Mouse (Mus musculus) hindbrain, embryonic 14.5 days (tissue): Measurements from ENCODE around the gene Dgkg. TPM values are rescaled to one million over a fixed set of nuclear protein-coding genes. Genes with fewer than 3 reads are reported as not detected.

Experiments
- ATAC-seq: fragments of 200-750 bp; cut with Nextera tagmentation; 2 replicates; pipeline ENCODE4 v1.8.0; 2017; ENCODE audit warnings: moderate number of reproducible peaks, mild to moderate bottlenecking, moderate TSS enrichment, moderate library complexity; ENCODE audit not compliant: low FRiP score
- DNase-seq: peaks from one replicate; pipeline ENCODE4 v3.0.0-alpha.2; 2015; ENCODE audit warnings: low spot score
- H3K27ac ChIP-seq: fragments of 300-500 bp; sonication (generic); 2 replicates; pipeline ENCODE4 v1.5.1; 2014; ENCODE audit warnings: mild to moderate bottlenecking, moderate library complexity
- H3K27me3 ChIP-seq: fragments of 300-500 bp; sonication (generic); 2 replicates; pipeline ENCODE4 v1.6.1; 2014; ENCODE audit warnings: mild to moderate bottlenecking, low read length, mixed read lengths; ENCODE audit not compliant: control insufficient read depth, insufficient read depth
- H3K36me3 ChIP-seq: fragments of 300-500 bp; sonication (generic); replicated peaks from 2 replicates; pipeline ENCODE4 v1.6.1; 2014; ENCODE audit not compliant: control insufficient read depth, insufficient read depth
- H3K4me1 ChIP-seq: fragments of 300-500 bp; sonication (generic); replicated peaks from 2 replicates; pipeline ENCODE4 v1.6.1; 2014; ENCODE audit warnings: antibody characterized with exemption, low read length, mixed read lengths; ENCODE audit not compliant: control insufficient read depth, insufficient read depth
- H3K4me2 ChIP-seq: fragments of 300-500 bp; sonication (generic); replicated peaks from 2 replicates; pipeline ENCODE4 v1.6.1; 2014; ENCODE audit warnings: mild to moderate bottlenecking, moderate library complexity
- H3K4me3 ChIP-seq: fragments of 300-500 bp; sonication (generic); replicated peaks from 2 replicates; pipeline ENCODE4 v1.5.1; 2014; ENCODE audit warnings: mild to moderate bottlenecking, low read length
- H3K9ac ChIP-seq: fragments of 300-500 bp; sonication (generic); 2 replicates; pipeline ENCODE4 v1.6.1; 2014
- H3K9me3 ChIP-seq: fragments of 300-500 bp; sonication (generic); 2 replicates; pipeline ENCODE4 v1.6.1; 2016; ENCODE audit warnings: low read length; ENCODE audit not compliant: control insufficient read depth
- WGBS: fragments of 180-500 bp; shearing (Covaris S2); extraction: QIAGEN DNeasy Blood & Tissue Kit; methylation state at CpG from one replicate; pipeline ENCODE4 v1.1.7; 2014; 5-methylcytosine and 5-hydroxymethylcytosine counted together
- polyA plus RNA-seq: library from polyadenylated mRNA; unstranded; fragments of >200 nt; fragmentation: Nextera tagmentation; extraction: Ambion mirVana; gene quantifications from 2 replicates; pipeline ENCODE4 v1.2.1, GENCODE M21; 2014

The Dgkg gene
- polyA plus RNA-seq, 1 experiment from 2014 or later = 2.8 TPM

GRCm38 (mm10) chr16:22654477-22654835 lies 2.6 kb downstream of the Dgkg start:
- H3K4me2 ChIP-seq = no peak overlapping the region
- no peak overlapping the region for H3K9ac ChIP-seq
- no peaks in the 10 kb centered on the region for H3K4me1 ChIP-seq
- H3K27ac ChIP-seq = no peak overlapping the region
- peaks cover 41% of the 10 kb centered on the region for H3K27me3 ChIP-seq
- 76% methylated on average over 2 of the region's 2 CpGs for whole genome bisulfite sequencing
- DNase-seq (no peak), ATAC-seq (no peak)
- H3K4me3 ChIP-seq = no peak overlapping the region
- H3K9me3 ChIP-seq = no peaks in the 10 kb centered on the region
- no peaks in the 10 kb centered on the region for H3K36me3 ChIP-seq

- DNase-seq (no peak), ATAC-seq (no peak)
- Histone ChIP-seq H3K9ac (no peak overlapping the region), H3K36me3 (no peaks in the 10 kb centered on the region), H3K4me2 (no peak overlapping the region), H3K4me3 (no peak overlapping the region), H3K27ac (no peak overlapping the region), H3K9me3 (no peaks in the 10 kb centered on the region), H3K4me1 (no peaks in the 10 kb centered on the region), H3K27me3 (peaks cover 40% of the 10 kb centered on the region)
- 90% methylated on average over 11 of the region's 11 CpGs for WGBS
Observed at GRCm38 (mm10) chr16:22653817-22654476, 3.1 kb downstream of the Dgkg start.

GRCm38 (mm10) chr16:22651244-22651643 lies 5.8 kb downstream of the Dgkg start:
- Histone ChIP-seq H3K27ac (no peak overlapping the region), H3K4me2 (no peak overlapping the region), H3K4me3 (no peak overlapping the region), H3K9ac (no peak overlapping the region), H3K9me3 (no peaks in the 10 kb centered on the region), H3K36me3 (no peaks in the 10 kb centered on the region), H3K4me1 (no peaks in the 10 kb centered on the region), H3K27me3 (peaks cover 13% of the 10 kb centered on the region)
- DNase-seq (no peak), ATAC-seq (no peak)
- 66% methylated on average over 3 of the region's 3 CpGs for WGBS

GRCm38 (mm10) chr16:22645256-22645655 lies 11.8 kb downstream of the Dgkg start:
- H3K4me1 ChIP-seq = no peaks in the 10 kb centered on the region
- 96% methylated on average over 1 of the region's 1 CpGs for WGBS
- no peak overlapping the region for H3K4me3 ChIP-seq
- H3K9ac ChIP-seq = no peak overlapping the region
- no peak overlapping the region for H3K27ac ChIP-seq
- no peaks in the 10 kb centered on the region for H3K27me3 ChIP-seq
- DNase-seq (no peak), ATAC-seq (no peak)
- no peaks in the 10 kb centered on the region for H3K9me3 ChIP-seq
- H3K4me2 ChIP-seq = no peak overlapping the region
- H3K36me3 ChIP-seq = no peaks in the 10 kb centered on the region

- DNase-seq = no peak
- Histone ChIP-seq H3K27ac (no peak overlapping the region), H3K9me3 (no peaks in the 10 kb centered on the region), H3K9ac (no peak overlapping the region), H3K36me3 (no peaks in the 10 kb centered on the region), H3K4me2 (no peak overlapping the region), H3K4me1 (no peaks in the 10 kb centered on the region), H3K4me3 (no peak overlapping the region), H3K27me3 (no peaks in the 10 kb centered on the region)
- no peak for ATAC-seq
- WGBS = 70% methylated on average over 8 of the region's 8 CpGs
Observed at GRCm38 (mm10) chr16:22643460-22643859, 13.6 kb downstream of the Dgkg start.

GRCm38 (mm10) chr16:22642953-22643352 lies 14.1 kb downstream of the Dgkg start:
- H3K4me2 ChIP-seq = no peak overlapping the region
- no peaks in the 10 kb centered on the region for H3K27me3 ChIP-seq
- no peak overlapping the region for H3K4me3 ChIP-seq
- no peaks in the 10 kb centered on the region for H3K9me3 ChIP-seq
- H3K36me3 ChIP-seq = no peaks in the 10 kb centered on the region
- H3K9ac ChIP-seq = no peak overlapping the region
- ATAC-seq (no peak), DNase-seq (no peak)
- H3K27ac ChIP-seq = no peak overlapping the region
- 88% methylated on average over 6 of the region's 6 CpGs for WGBS
- no peaks in the 10 kb centered on the region for H3K4me1 ChIP-seq

- Histone ChIP-seq H3K9me3 (no peaks in the 10 kb centered on the region), H3K4me1 (no peaks in the 10 kb centered on the region), H3K4me2 (no peak overlapping the region), H3K4me3 (no peak overlapping the region), H3K36me3 (no peaks in the 10 kb centered on the region), H3K27ac (no peak overlapping the region), H3K27me3 (no peaks in the 10 kb centered on the region), H3K9ac (no peak overlapping the region)
- ATAC-seq (no peak), DNase-seq (no peak)
- 83% methylated on average over 4 of the region's 4 CpGs for WGBS
Observed at GRCm38 (mm10) chr16:22642054-22642453, 15.0 kb downstream of the Dgkg start.

GRCm38 (mm10) chr16:22641588-22641987 lies 15.4 kb downstream of the Dgkg start:
- Histone ChIP-seq H3K4me1 (no peaks in the 10 kb centered on the region), H3K36me3 (no peaks in the 10 kb centered on the region), H3K27ac (no peak overlapping the region), H3K4me3 (no peak overlapping the region), H3K9me3 (no peaks in the 10 kb centered on the region), H3K27me3 (no peaks in the 10 kb centered on the region), H3K9ac (no peak overlapping the region), H3K4me2 (no peak overlapping the region)
- ATAC-seq = no peak
- WGBS = 41% methylated on average over 9 of the region's 9 CpGs
- no peak for DNase-seq

- Histone ChIP-seq H3K4me3 (no peak overlapping the region), H3K9ac (no peak overlapping the region), H3K4me1 (no peaks in the 10 kb centered on the region), H3K27me3 (no peaks in the 10 kb centered on the region), H3K9me3 (no peaks in the 10 kb centered on the region), H3K36me3 (no peaks in the 10 kb centered on the region), H3K4me2 (no peak overlapping the region), H3K27ac (no peak overlapping the region)
- 43% methylated on average over 3 of the region's 3 CpGs for WGBS
- ATAC-seq (no peak), DNase-seq (no peak)
Observed at GRCm38 (mm10) chr16:22637311-22637710, 19.7 kb downstream of the Dgkg start.

GRCm38 (mm10) chr16:22635706-22636105 lies 21.3 kb downstream of the Dgkg start:
- no peaks in the 10 kb centered on the region for H3K27me3 ChIP-seq
- H3K9me3 ChIP-seq = no peaks in the 10 kb centered on the region
- H3K36me3 ChIP-seq = no peaks in the 10 kb centered on the region
- ATAC-seq (no peak), DNase-seq (no peak)
- H3K4me1 ChIP-seq = no peaks in the 10 kb centered on the region
- H3K4me2 ChIP-seq = no peak overlapping the region
- 64% methylated on average over 8 of the region's 8 CpGs for WGBS
- no peak overlapping the region for H3K27ac ChIP-seq
- H3K4me3 ChIP-seq = no peak overlapping the region
- no peak overlapping the region for H3K9ac ChIP-seq
